Comparison of ENCODE assay signal across 9 mouse cellular contexts in the genomic region with DNA sequence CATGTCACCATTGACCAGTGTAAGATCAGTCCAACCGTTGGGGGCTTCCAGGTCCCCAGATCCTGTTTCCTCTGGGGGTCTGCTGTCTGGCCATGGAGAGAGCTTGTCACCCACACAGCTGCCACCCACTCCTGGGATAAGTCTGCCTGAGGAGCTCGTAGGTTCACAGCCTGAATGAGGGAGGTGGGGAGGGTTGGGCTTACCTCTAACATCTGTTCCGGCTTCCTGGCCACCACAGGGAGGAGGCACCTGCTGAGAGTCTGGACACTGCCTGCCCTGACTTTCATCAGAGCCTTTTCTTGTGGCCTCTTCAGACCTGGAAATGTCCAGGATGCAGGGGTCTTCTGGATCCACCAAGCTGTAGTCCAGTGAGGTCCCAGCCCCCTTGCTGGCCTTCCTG. TPM values are rescaled to one million over a fixed set of nuclear protein-coding genes. Genes with fewer than 3 reads are reported as not detected.
DNase-seq lines count a peak whose midpoint lies in the region; ATAC-seq lines count a peak whose summit lies in the region.
"Had no signal": no experiment of that assay in that cellular context is flagged by ENCODE, and none has a peak within 500 bp of the region (broad histone marks: within the 10 kb centered on the region; RNA-seq: fewer than 3 reads in every experiment).

No protein-coding gene starts in this region.

- DNase-seq in heart, embryonic 10.5 days (ENCODE audit: low spot score), result no peak
- DNase-seq in heart, postnatal 25 days (ENCODE audit: low spot score), result no peak
- DNase-seq in lung, postnatal 14 days, result no peak
- DNase-seq in ovary, postnatal 36 days (ENCODE audit: low spot score), result no peak
- DNase-seq in B cell, adult 2 months, result no peak

- peak; percentile 22; the same call in 1 of the 2 replicates for ATAC-seq in lung, embryonic 16.5 days (ENCODE audit: low read depth)
- ATAC-seq in kidney, embryonic 15.5 days (replicated peaks; ENCODE audit: low FRiP score), result peak; percentile 31; the same call in 1 of the 2 replicates
- ATAC-seq in stomach, embryonic 14.5 days (ENCODE audit: insufficient number of reproducible peaks, insufficient read depth, low FRiP score, low read depth), result peak; percentile 29; the same call in 1 of the 2 replicates

- peaks cover 37% of the 10 kb centered on the region for H3K27me3 ChIP-seq in heart, embryonic 10.5 days (ENCODE audit: insufficient read depth, poor library complexity, severe bottlenecking)
- no peaks in the 10 kb centered on the region for H3K27me3 ChIP-seq in lung, embryonic 16.5 days (ENCODE audit: control insufficient read depth, insufficient read depth, low read depth, low read length)
- no peaks in the 10 kb centered on the region for H3K27me3 ChIP-seq in kidney, embryonic 15.5 days
- no peaks in the 10 kb centered on the region for H3K27me3 ChIP-seq in stomach, embryonic 14.5 days (ENCODE audit: control insufficient read depth, insufficient read depth, low read length)

- no peaks in the 10 kb centered on the region for H3K36me3 ChIP-seq in heart, embryonic 10.5 days
- no peaks in the 10 kb centered on the region for H3K36me3 ChIP-seq in lung, embryonic 16.5 days (ENCODE audit: control insufficient read depth, insufficient read depth, low read length)
- peaks cover 4% of the 10 kb centered on the region for H3K36me3 ChIP-seq in kidney, embryonic 15.5 days
- H3K36me3 ChIP-seq in stomach, embryonic 14.5 days (ENCODE audit: control insufficient read depth, insufficient read depth, low read length), result no peaks in the 10 kb centered on the region

- H3K4me1 ChIP-seq in heart, embryonic 10.5 days, result peaks cover 17% of the 10 kb centered on the region
- H3K4me1 ChIP-seq in lung, embryonic 16.5 days (replicated peaks; ENCODE audit: control insufficient read depth, insufficient read depth, low read length), result peaks cover 10% of the 10 kb centered on the region
- peaks cover 43% of the 10 kb centered on the region for H3K4me1 ChIP-seq in kidney, embryonic 15.5 days
- 0 out of 2 replicates have a peak, but pooled peaks cover 7% of the 10 kb centered on the region for H3K4me1 ChIP-seq in stomach, embryonic 14.5 days (ENCODE audit: control insufficient read depth, insufficient read depth, low read length)

- intact Hi-C loops in heart, postnatal 25 days (cut with DNase I), result no loop called here

- H3K4me3 ChIP-seq in heart, embryonic 10.5 days, result peak overlapping the region; percentile 6; the same call in 1 of the 2 replicates
- peak overlapping the region; percentile 27 for H3K4me3 ChIP-seq in lung, embryonic 16.5 days (ENCODE audit: low read length)
- H3K4me3 ChIP-seq in kidney, embryonic 15.5 days (replicated peaks), result peak overlapping the region; percentile 36
- no peak overlapping the region for H3K4me3 ChIP-seq in stomach, embryonic 14.5 days (ENCODE audit: low read depth, low read length)

- peak overlapping the region; percentile 42 for H3K4me2 ChIP-seq in lung, embryonic 16.5 days (ENCODE audit: low read depth, low read length)
- peak overlapping the region; percentile 54 for H3K4me2 ChIP-seq in kidney, embryonic 15.5 days
- peak overlapping the region; percentile 23 for H3K4me2 ChIP-seq in stomach, embryonic 14.5 days (replicated peaks; ENCODE audit: low read depth, low read length)
- H3K4me2 ChIP-seq: heart, embryonic 11.5 days had no signal

- peak overlapping the region; percentile 32 for H3K27ac ChIP-seq in heart, embryonic 10.5 days
- peak overlapping the region; percentile 90 for H3K27ac ChIP-seq in lung, embryonic 16.5 days (ENCODE audit: low read length)
- H3K27ac ChIP-seq in kidney, embryonic 15.5 days, result peak overlapping the region; percentile 95
- peak overlapping the region; percentile 48; the same call in 1 of the 2 replicates for H3K27ac ChIP-seq in stomach, embryonic 14.5 days (ENCODE audit: low read length)

- 30% methylated on average over 3 of the region's 3 CpGs for WGBS in heart, embryonic 10.5 days
- 20% methylated on average over 3 of the region's 3 CpGs for WGBS in lung, embryonic 16.5 days
- 27% methylated on average over 3 of the region's 3 CpGs for WGBS in kidney, embryonic 15.5 days
- 22% methylated on average over 3 of the region's 3 CpGs for WGBS in stomach, embryonic 14.5 days

- no peaks in the 10 kb centered on the region for H3K9me3 ChIP-seq in heart, embryonic 10.5 days
- H3K9me3 ChIP-seq in lung, embryonic 16.5 days (ENCODE audit: control insufficient read depth, low read length), result no peaks in the 10 kb centered on the region
- H3K9me3 ChIP-seq in kidney, embryonic 15.5 days (replicated peaks), result no peaks in the 10 kb centered on the region
- H3K9me3 ChIP-seq in stomach, embryonic 14.5 days (ENCODE audit: control insufficient read depth, low read depth, low read length), result no peaks in the 10 kb centered on the region

- peak overlapping the region; percentile 37; the same call in 1 of the 2 replicates for H3K9ac ChIP-seq in lung, embryonic 16.5 days (ENCODE audit: low read length)
- peak overlapping the region; percentile 31; the same call in 1 of the 2 replicates for H3K9ac ChIP-seq in kidney, embryonic 15.5 days
- H3K9ac ChIP-seq in stomach, embryonic 14.5 days (replicated peaks; ENCODE audit: low read depth, low read length), result no peak overlapping the region

RNA-seq across cellular contexts. Expression of a gene that starts 0.8 kb away (rescaled TPM):
- polyA plus RNA-seq in heart, embryonic 10.5 days (2016; fragmentation: Nextera tagmentation; extraction: Ambion mirVana), result 0.06 and 0.09 TPM in 2 replicates
- total RNA-seq in heart, postnatal 25 days (2021), result 1 to 10 TPM in 1 of 2 experiments, under 1 TPM in 1; 0.99 to 1.9 TPM
- polyA plus RNA-seq in lung, embryonic 16.5 days (2015; fragmentation: Nextera tagmentation; extraction: Ambion mirVana), result 1.1 and 1.2 TPM in 2 replicates
- polyA plus RNA-seq in kidney, embryonic 15.5 days (2015; fragmentation: Nextera tagmentation; extraction: Ambion mirVana), result 5.8 and 6.5 TPM in 2 replicates
- polyA plus RNA-seq in stomach, embryonic 14.5 days (2014; fragmentation: Nextera tagmentation; extraction: Ambion mirVana), result 0.23 and 0.42 TPM in 2 replicates

Comparison
In these comparisons a context has a peak if more than half of its experiments do, and no peak if none do; other contexts are left out.
1. H3K27ac ChIP-seq: peak in every context shown above with its lines; median percentile 95 in kidney, embryonic 15.5 days; 90 in lung, embryonic 16.5 days; 48 in stomach, embryonic 14.5 days; 32 in heart, embryonic 10.5 days.